Mouse (Mus musculus) liver, postnatal 0 days (tissue): ENCODE data around the gene Trim40.

Source experiments
- CTCF ChIP-seq: sonication (generic); IDR thresholded peaks from 2 replicates; pipeline ENCODE4 v1.5.1; 2016; ENCODE audit warnings: antibody characterized with exemption, low read depth
- EP300 ChIP-seq: IDR thresholded peaks from 2 replicates; pipeline ENCODE4 v1.6.1; 2016; ENCODE audit warnings: antibody characterized with exemption, low read depth, mild to moderate bottlenecking

- TF ChIP-seq EP300, result no peak
- peak; percentile 32; the same call in 1 of the 2 replicates for TF ChIP-seq CTCF
These were observed 10.8 kb upstream of the Trim40 start for GRCm38 (mm10) chr17:36900691-36901090.
